Mouse (Mus musculus) limb, embryonic 10.5 days (tissue): ENCODE results near the gene Myo1c. TPM values are rescaled to one million over a fixed set of nuclear protein-coding genes. Genes with fewer than 3 reads are reported as not detected.
A peak's percentile ranks its signal among the peaks of the same experiment; 100 is the strongest.
"Not testable (repeated sequence)": the region's sequence is repeated elsewhere in the genome, so short reads cannot be mapped to it uniquely, and the experiment has no call there.

ENCODE experiments used
- DNase-seq: peaks from one replicate; pipeline ENCODE4 v3.0.0-alpha.2; 2017; ENCODE audit warnings: low spot score
- H3K27ac ChIP-seq: fragments of 300-500 bp; sonication (generic); 2 replicates; pipeline ENCODE4 v1.5.1; 2016; ENCODE audit warnings: mild to moderate bottlenecking
- H3K27me3 ChIP-seq: fragments of 300-500 bp; sonication (generic); 2 replicates; pipeline ENCODE4 v1.6.1; 2016; ENCODE audit warnings: low read depth, mild to moderate bottlenecking; ENCODE audit not compliant: poor library complexity, severe bottlenecking
- H3K36me3 ChIP-seq: fragments of 300-500 bp; sonication (generic); 2 replicates; pipeline ENCODE4 v1.6.1; 2016; ENCODE audit warnings: mild to moderate bottlenecking, moderate library complexity
- H3K4me1 ChIP-seq: fragments of 300-500 bp; sonication (generic); 2 replicates; pipeline ENCODE4 v1.6.1; 2016
- H3K4me3 ChIP-seq: fragments of 300-500 bp; sonication (generic); 2 replicates; pipeline ENCODE4 v1.5.1; 2016; ENCODE audit warnings: mild to moderate bottlenecking, moderate library complexity
- H3K9me3 ChIP-seq: fragments of 300-500 bp; sonication (generic); replicated peaks from 2 replicates; pipeline ENCODE4 v1.6.1; 2016; ENCODE audit warnings: mild to moderate bottlenecking
- WGBS: fragments of 180-500 bp; shearing (Covaris S2); methylation state at CpG from one replicate; pipeline ENCODE4 v1.1.7; 2016; 5-methylcytosine and 5-hydroxymethylcytosine counted together
- polyA plus RNA-seq: library from polyadenylated mRNA; unstranded; fragments of >200 nt; fragmentation: Nextera tagmentation; extraction: Ambion mirVana; gene quantifications from 2 replicates; pipeline ENCODE4 v1.2.1, GENCODE M21; 2016

The Myo1c gene
- polyA plus RNA-seq, 1 experiment from 2014 or later = 19.7 TPM

GRCm38 (mm10) chr11:75679439-75680171, 29.3 kb downstream of the Myo1c start:
- under 1% methylated on average over 43 of the region's 43 CpGs for WGBS
- Histone ChIP-seq H3K4me1 (peaks cover 19% of the 10 kb centered on the region), H3K9me3 (no peaks in the 10 kb centered on the region), H3K27ac (peak overlapping the region; percentile 97), H3K36me3 (peaks cover 32% of the 10 kb centered on the region), H3K27me3 (no peaks in the 10 kb centered on the region), H3K4me3 (peak overlapping the region; percentile 97)
- DNase-seq = peak; percentile 67

GRCm38 (mm10) chr11:75684462-75684861, 34.2 kb downstream of the Myo1c start:
- Histone ChIP-seq H3K9me3 (no peaks in the 10 kb centered on the region), H3K27me3 (no peaks in the 10 kb centered on the region), H3K4me3 (no peak overlapping the region), H3K36me3 (peaks cover 58% of the 10 kb centered on the region), H3K4me1 (peaks cover 12% of the 10 kb centered on the region), H3K27ac (no peak overlapping the region)
- no peak for DNase-seq
- 96% methylated on average over 5 of the region's 5 CpGs for WGBS

GRCm38 (mm10) chr11:75684956-75685355, 34.7 kb downstream of the Myo1c start:
- Histone ChIP-seq H3K4me1 (peaks cover 8% of the 10 kb centered on the region), H3K9me3 (no peaks in the 10 kb centered on the region), H3K4me3 (no peak overlapping the region), H3K27ac (no peak overlapping the region), H3K36me3 (peaks cover 63% of the 10 kb centered on the region), H3K27me3 (no peaks in the 10 kb centered on the region)
- DNase-seq = no peak
- 87% methylated on average over 2 of the region's 2 CpGs for WGBS

- H3K9me3 ChIP-seq = no peaks in the 10 kb centered on the region
- no peaks in the 10 kb centered on the region for H3K4me1 ChIP-seq
- DNase-seq = no peak
- H3K36me3 ChIP-seq = peaks cover 75% of the 10 kb centered on the region
- 82% methylated on average over 2 of the region's 2 CpGs for WGBS
- H3K27ac ChIP-seq = no peak overlapping the region
- no peaks in the 10 kb centered on the region for H3K27me3 ChIP-seq
- no peak overlapping the region for H3K4me3 ChIP-seq
Measured at GRCm38 (mm10) chr11:75687343-75687993, 37.2 kb downstream of the Myo1c start.

GRCm38 (mm10) chr11:75688132-75688531, 37.8 kb downstream of the Myo1c start:
- H3K4me1 ChIP-seq = no peaks in the 10 kb centered on the region
- no peak overlapping the region for H3K27ac ChIP-seq
- H3K36me3 ChIP-seq = peaks cover 75% of the 10 kb centered on the region
- no peak overlapping the region for H3K4me3 ChIP-seq
- H3K27me3 ChIP-seq = no peaks in the 10 kb centered on the region
- DNase-seq = no peak
- WGBS = 91% methylated on average over 2 of the region's 2 CpGs
- H3K9me3 ChIP-seq = no peaks in the 10 kb centered on the region

- no peak overlapping the region for H3K27ac ChIP-seq
- H3K27me3 ChIP-seq = no peaks in the 10 kb centered on the region
- 83% methylated on average over 1 of the region's 1 CpGs for WGBS
- H3K4me1 ChIP-seq = no peaks in the 10 kb centered on the region
- DNase-seq = no peak
- no peak overlapping the region for H3K4me3 ChIP-seq
- no peaks in the 10 kb centered on the region for H3K9me3 ChIP-seq
- H3K36me3 ChIP-seq = peaks cover 75% of the 10 kb centered on the region
Measured at GRCm38 (mm10) chr11:75689977-75690376, 39.7 kb downstream of the Myo1c start.

GRCm38 (mm10) chr11:75691047-75691446, 40.7 kb downstream of the Myo1c start:
- H3K4me3 ChIP-seq = no peak overlapping the region
- no peaks in the 10 kb centered on the region for H3K27me3 ChIP-seq
- H3K9me3 ChIP-seq = no peaks in the 10 kb centered on the region
- H3K4me1 ChIP-seq = no peaks in the 10 kb centered on the region
- no peak for DNase-seq
- H3K27ac ChIP-seq = no peak overlapping the region
- peaks cover 79% of the 10 kb centered on the region for H3K36me3 ChIP-seq

GRCm38 (mm10) chr11:75693570-75693969, 43.3 kb downstream of the Myo1c start:
- no peak overlapping the region for H3K4me3 ChIP-seq
- H3K9me3 ChIP-seq = no peaks in the 10 kb centered on the region
- H3K36me3 ChIP-seq = peaks cover 97% of the 10 kb centered on the region
- H3K27me3 ChIP-seq = no peaks in the 10 kb centered on the region
- no peaks in the 10 kb centered on the region for H3K4me1 ChIP-seq
- WGBS = 97% methylated on average over 5 of the region's 5 CpGs
- H3K27ac ChIP-seq = no peak overlapping the region
- no peak for DNase-seq

- not testable (repeated sequence) for H3K27me3 ChIP-seq, H3K9me3 ChIP-seq, H3K27ac ChIP-seq, H3K4me1 ChIP-seq, H3K4me3 ChIP-seq, DNase-seq
- WGBS = 98% methylated on average over 3 of the region's 3 CpGs
- H3K36me3 ChIP-seq = peaks cover 99% of the 10 kb centered on the region
Measured at GRCm38 (mm10) chr11:75697464-75697863, 47.2 kb downstream of the Myo1c start.

GRCm38 (mm10) chr11:75700557-75700956, 50.3 kb downstream of the Myo1c start:
- Histone ChIP-seq H3K4me3 (no peak overlapping the region), H3K36me3 (peaks cover 98% of the 10 kb centered on the region), H3K27ac (no peak overlapping the region), H3K9me3 (no peaks in the 10 kb centered on the region), H3K4me1 (peaks cover 3% of the 10 kb centered on the region; the same call in 1 of the 2 replicates), H3K27me3 (no peaks in the 10 kb centered on the region)
- no peak for DNase-seq
- WGBS = 98% methylated on average over 5 of the region's 5 CpGs

- Histone ChIP-seq H3K4me1 (peaks cover 3% of the 10 kb centered on the region; the same call in 1 of the 2 replicates), H3K27ac (no peak overlapping the region), H3K4me3 (no peak overlapping the region), H3K27me3 (no peaks in the 10 kb centered on the region), H3K36me3 (peaks cover 97% of the 10 kb centered on the region), H3K9me3 (no peaks in the 10 kb centered on the region)
- no peak for DNase-seq
- 90% methylated on average over 6 of the region's 6 CpGs for WGBS
Measured at GRCm38 (mm10) chr11:75702761-75703160, 52.5 kb downstream of the Myo1c start.

GRCm38 (mm10) chr11:75703748-75704147, 53.4 kb downstream of the Myo1c start:
- Histone ChIP-seq H3K9me3 (no peaks in the 10 kb centered on the region), H3K27me3 (no peaks in the 10 kb centered on the region), H3K4me1 (peaks cover 3% of the 10 kb centered on the region; the same call in 1 of the 2 replicates), H3K27ac (no peak overlapping the region), H3K4me3 (no peak overlapping the region), H3K36me3 (peaks cover 92% of the 10 kb centered on the region)
- no peak for DNase-seq
- 92% methylated on average over 2 of the region's 2 CpGs for WGBS

- Histone ChIP-seq H3K36me3 (no peaks in the 10 kb centered on the region), H3K4me3 (no peak overlapping the region), H3K27me3 (no peaks in the 10 kb centered on the region), H3K9me3 (no peaks in the 10 kb centered on the region; the same call in 1 of the 2 replicates), H3K4me1 (0 out of 2 replicates have a peak, but pooled peaks cover 3% of the 10 kb centered on the region), H3K27ac (no peak overlapping the region)
- 95% methylated on average over 1 of the region's 1 CpGs for WGBS
- DNase-seq = no peak
Measured at GRCm38 (mm10) chr11:75713949-75714348, 63.6 kb downstream of the Myo1c start.
